Mouse (Mus musculus) gastrocnemius, adult 2 months (tissue): ENCODE measurements at regions not wholly inside any gene's neighbourhood (a gene's known extent, or its start where the extent isn't known, plus 50 kb on each side); places are given as distances from the start of the nearest gene placed in this dataset.

ENCODE experiments used
- DNase-seq: peaks from one replicate; pipeline ENCODE4 v3.0.0; 2022
- H3K27ac ChIP-seq: fragments of 200-600 bp; 2 replicates; pipeline ENCODE4 v1.8.1; 2022; ENCODE audit warnings: mild to moderate bottlenecking
- H3K4me3 ChIP-seq: fragments of 200-600 bp; 2 replicates; pipeline ENCODE4 v1.8.1; 2022; ENCODE audit warnings: mild to moderate bottlenecking, moderate library complexity
- CTCF ChIP-seq: fragments of 200-600 bp; IDR thresholded peaks from 2 replicates; pipeline ENCODE4 v1.8.1; 2022; ENCODE audit warnings: antibody characterized with exemption, mild to moderate bottlenecking, moderate library complexity
- intact Hi-C: fragments of 180-260 bp; cut with DNase I; formaldehyde crosslinking; loops from one replicate; pipeline ENCODE4 v1.15.1; 2025

DNA sequence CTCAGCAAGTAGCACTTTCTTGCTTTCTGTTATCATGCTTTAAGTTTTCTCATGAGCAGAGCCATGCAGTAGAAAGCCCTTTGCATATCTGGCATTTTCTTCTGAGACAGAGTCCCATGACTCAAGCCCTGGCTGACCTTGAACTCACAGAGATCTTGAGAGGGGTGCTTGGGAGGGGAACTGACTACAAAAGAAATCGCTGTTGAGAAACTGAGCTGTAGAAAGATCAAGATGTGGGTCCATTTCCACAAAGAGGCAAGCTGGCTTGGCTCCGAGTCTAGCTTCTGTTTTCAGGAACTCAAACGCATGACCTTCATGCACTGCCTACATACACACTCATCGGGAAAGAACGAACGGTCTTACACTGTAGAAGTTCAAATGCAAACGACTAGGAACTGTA is 278.0 kb upstream of the Jmjd1c start:
- Histone ChIP-seq H3K4me3 (no peak overlapping the region), H3K27ac (no peak overlapping the region)
- intact Hi-C loops: no loop called here
- TF ChIP-seq CTCF: no peak
- no peak for DNase-seq

DNA sequence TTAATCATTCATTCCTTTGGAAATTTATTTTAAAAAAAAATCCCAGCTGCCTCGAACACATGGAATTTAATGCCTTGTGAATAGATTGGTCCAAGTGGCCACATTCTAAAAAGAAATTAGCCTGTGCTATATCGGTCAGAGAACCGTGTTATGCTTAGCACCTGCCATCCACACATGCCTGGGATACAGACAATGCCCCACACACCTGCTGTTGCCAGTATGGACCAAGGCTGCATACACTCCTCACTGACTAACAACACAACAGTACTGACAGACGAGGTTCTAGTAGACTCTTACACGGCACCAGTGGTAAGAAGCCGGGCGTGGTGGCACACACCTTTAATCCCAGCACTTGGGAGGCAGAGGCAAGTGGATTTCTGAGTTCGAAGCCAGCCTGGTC is 276.4 kb upstream of the Jmjd1c start:
- intact Hi-C loops: no loop called here
- DNase-seq: no peak
- no peak overlapping the region for H3K27ac ChIP-seq
- no peak for TF ChIP-seq CTCF
- no peak overlapping the region for H3K4me3 ChIP-seq

DNA sequence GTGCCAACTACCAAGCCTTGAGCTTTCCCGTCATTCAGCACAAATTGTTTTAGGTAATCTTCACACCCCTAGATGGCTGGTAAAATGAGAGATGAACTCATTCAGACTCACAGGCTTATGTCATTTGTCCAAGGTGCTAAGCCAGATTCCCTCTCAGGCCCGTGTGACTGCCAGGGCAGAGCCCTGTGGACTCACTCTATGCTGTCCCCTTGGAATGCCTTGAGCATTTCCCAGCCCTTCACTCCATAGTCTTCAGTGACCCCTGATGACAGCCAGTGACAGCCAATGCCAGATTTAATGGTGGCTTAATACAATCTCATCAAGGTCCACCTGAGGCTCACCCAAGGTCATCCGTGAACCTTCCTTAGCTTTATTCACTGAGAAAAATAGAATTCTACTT is 270.2 kb upstream of the Jmjd1c start:
- intact Hi-C loops: no loop called here
- Histone ChIP-seq H3K27ac (no peak overlapping the region), H3K4me3 (no peak overlapping the region)
- no peak for DNase-seq
- TF ChIP-seq CTCF: no peak

DNA sequence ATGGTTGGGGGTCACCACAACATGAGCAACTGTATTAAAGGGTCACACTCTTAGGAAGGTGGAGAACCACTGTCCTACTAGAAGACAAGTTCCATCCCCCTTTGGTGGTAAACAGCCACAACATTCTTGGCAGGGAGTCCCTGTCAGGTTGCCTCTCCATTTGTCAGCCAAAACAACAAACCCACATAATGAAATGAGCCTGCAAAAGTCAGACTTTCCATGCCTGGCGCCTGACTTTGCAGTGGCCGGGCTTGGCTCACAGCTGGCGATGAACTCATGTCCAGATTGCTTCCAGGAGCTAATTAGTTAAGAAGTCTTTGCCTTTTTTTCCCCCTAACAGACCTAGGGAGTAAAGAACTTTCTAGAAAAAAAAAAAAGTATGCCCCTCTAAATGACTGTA is 269.6 kb upstream of the Jmjd1c start:
- DNase-seq: peak; percentile 51
- intact Hi-C loops: no loop called here
- Histone ChIP-seq H3K4me3 (no peak overlapping the region), H3K27ac (no peak overlapping the region)
- no peak for TF ChIP-seq CTCF

DNA sequence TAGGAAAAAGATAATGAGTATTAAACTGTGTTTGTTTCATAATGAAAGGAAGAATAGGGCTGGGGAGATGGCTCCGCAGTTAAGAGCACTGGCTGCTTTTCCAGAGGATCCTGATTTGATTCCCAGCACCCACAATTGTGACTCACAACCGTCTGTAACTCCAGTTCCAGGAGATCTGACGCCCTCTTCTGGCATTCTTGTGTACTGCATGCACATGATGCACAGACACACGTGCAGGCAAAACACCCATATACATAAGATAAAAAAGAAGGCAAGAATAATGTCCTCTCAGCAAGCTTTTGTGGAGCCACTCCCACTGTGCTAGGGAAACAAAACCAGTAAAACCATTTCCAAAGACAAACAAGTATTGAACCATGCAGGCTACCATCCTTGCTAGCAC is 261.0 kb upstream of the Jmjd1c start:
- intact Hi-C loops: no loop called here
- no peak for DNase-seq
- Histone ChIP-seq H3K4me3 (no peak overlapping the region), H3K27ac (no peak overlapping the region)
- TF ChIP-seq CTCF: no peak

DNA sequence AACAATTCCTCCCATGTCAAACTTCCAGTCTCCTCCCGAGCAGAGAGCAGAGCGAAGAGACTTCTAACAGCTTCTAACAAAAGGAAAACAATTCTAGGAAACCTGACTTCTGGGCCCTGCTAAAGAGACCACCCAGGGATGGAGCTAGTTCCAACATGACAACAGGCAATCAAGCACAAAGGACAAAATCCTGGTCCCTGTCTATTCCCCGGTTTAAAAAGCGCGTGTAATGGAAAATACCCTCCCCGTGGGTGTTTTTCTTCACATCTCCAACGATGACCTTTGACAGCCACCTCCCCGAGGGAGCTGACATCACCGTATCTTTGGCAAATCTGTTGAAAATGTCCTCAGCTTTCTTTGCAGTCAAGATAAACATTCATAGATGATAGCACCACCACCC is 256.9 kb upstream of the Jmjd1c start:
- intact Hi-C loops: no loop called here
- peak overlapping the region; percentile 63 for H3K27ac ChIP-seq
- peak; percentile 69 for DNase-seq
- no peak for TF ChIP-seq CTCF
- no peak overlapping the region for H3K4me3 ChIP-seq

DNA sequence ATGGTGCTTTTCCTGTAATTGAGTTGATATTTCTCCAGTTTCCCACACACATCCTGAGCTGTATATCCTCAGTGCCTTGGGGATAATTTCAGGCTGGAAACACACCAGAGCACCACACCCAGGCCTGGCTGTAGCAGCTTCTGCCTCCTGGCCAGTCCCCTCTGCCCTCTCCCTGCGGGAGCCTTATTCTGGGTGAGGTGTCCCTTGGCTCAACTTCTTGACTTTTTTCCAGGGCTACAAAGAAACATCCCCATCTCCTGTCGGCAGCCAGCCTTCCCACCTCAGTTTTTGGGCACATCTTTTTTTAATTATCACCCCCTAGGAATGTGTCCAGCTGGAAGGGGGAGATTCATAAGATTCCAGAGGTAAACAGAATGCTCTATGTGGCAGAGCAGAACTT is 252.7 kb upstream of the Jmjd1c start:
- intact Hi-C loops: no loop called here
- peak; percentile 74 for DNase-seq
- TF ChIP-seq CTCF: no peak
- no peak overlapping the region for H3K27ac ChIP-seq
- H3K4me3 ChIP-seq: no peak overlapping the region

DNA sequence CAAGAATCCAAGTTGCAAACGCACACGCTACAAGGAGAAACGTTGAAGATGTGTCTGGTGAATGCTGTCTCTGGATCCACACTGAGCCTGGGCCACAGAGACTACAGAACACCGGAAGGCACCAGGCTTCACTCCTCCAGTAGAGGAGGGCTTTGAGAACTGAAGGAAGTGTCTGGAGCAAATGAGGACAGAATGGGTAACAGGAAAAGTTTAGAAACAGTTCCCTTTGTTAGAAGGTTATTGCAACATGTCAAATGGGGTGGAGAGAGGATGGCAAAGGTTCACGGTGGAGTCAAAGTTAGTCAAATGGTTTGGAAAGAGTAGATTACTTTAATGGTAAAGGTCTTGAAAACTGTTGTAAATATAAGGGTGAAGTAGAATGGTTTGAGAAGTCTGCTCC is 247.1 kb upstream of the Jmjd1c start:
- no peak for TF ChIP-seq CTCF
- Histone ChIP-seq H3K27ac (no peak overlapping the region), H3K4me3 (no peak overlapping the region)
- intact Hi-C loops: no loop called here
- no peak for DNase-seq

DNA sequence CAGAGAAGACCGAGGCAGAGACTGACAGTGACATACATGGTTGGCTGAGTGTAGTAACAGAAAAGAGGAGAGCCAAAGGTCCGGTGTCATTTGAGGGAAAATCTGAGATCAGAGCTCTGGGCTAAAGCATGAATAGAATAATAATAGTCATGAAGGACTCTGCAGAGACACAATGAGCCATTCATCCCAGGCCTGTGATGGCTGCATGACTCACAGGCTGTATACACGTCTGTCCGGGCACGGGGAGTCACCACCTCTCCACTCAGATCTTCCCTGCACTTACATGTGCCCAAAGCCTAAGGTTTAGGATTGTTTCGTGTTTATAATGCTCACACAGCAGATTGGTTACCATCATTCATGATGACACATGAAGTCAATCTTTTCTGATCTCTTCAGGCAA is 246.2 kb upstream of the Jmjd1c start:
- Histone ChIP-seq H3K4me3 (no peak overlapping the region), H3K27ac (no peak overlapping the region)
- TF ChIP-seq CTCF: no peak
- intact Hi-C loops: loop anchor here (5.0 kb wide), 1 partner anchor 58 kb away; no protein-coding TSS in a partner anchor
- no peak for DNase-seq

DNA sequence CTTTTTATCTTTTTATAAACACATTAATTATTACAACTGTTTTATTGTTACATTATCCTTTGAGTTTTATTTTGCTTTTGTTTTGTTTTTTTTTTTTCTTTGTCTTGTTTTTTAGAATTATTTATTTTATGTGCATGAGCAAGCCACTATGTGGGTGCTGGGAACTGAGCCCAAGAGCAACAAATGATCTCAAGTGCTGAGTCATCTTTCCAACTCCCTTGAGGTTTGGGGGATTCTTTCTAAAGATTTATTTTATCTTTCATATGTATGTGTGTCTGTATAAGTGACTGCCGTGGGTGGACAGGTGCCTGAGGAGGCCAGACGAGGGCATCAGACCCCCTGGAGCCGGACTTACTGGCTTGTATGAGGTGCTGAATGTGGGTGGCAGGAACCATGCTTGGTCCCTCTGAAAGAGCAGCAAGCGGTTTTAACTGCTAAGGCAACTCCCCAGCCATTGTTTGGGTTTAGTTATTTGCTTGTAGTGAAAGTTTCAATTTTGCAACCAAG is 244.9 kb upstream of the Jmjd1c start:
- no peak for TF ChIP-seq CTCF
- DNase-seq: no peak
- no peak overlapping the region for H3K4me3 ChIP-seq
- intact Hi-C loops: loop anchor here (5.0 kb wide), 1 partner anchor 56 kb away; no protein-coding TSS in a partner anchor
- H3K27ac ChIP-seq: no peak overlapping the region

DNA sequence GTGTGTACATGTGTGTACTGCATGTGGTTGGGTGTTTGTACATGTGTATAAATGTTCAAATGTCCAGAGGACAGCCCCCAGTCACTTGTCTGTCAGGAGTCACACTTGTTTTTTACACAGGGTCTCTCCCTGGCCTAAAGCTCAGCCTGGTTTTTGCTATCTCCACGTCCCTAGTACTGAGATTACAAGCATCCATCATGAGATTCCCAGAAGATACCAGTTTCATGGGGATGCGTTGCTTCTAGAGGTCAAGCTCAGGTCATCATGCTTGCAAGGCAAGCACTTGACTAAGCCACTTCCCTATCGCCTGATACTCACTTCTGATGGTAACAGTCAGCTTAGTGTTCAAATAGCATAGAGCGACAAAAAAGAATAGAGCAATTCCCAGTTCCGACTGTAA is 244.1 kb upstream of the Jmjd1c start:
- intact Hi-C loops: loop anchor here (5.0 kb wide), 1 partner anchor 55 kb away; no protein-coding TSS in a partner anchor

DNA sequence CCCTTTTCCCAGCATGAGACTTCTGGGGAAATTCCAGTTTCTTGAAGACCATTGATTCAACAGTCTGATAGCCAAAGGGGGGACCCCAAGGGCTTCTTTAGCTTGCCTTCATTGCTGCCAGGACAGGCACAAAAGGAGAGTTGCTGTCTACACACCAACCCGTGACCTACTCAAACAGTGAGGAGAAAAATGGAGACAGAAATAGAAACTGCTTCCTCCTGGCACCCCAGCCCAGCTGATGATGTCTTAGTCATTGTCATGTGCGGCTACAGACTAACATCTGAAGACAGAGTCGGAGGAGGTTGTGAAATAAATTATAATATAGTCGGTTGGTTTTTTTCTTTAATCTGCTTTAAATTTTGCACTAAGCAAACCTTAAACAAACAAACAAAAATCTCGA is 243.2 kb upstream of the Jmjd1c start:
- TF ChIP-seq CTCF: no peak
- H3K27ac ChIP-seq: peak overlapping the region; percentile 46
- no peak for DNase-seq
- peak overlapping the region; percentile 57; the same call in 1 of the 2 replicates for H3K4me3 ChIP-seq
- intact Hi-C loops: loop anchor here (5.0 kb wide), 1 partner anchor 55 kb away; no protein-coding TSS in a partner anchor

More for the DNA sequence above, 244.1 kb upstream of the Jmjd1c start:
- DNase-seq: no peak
- Histone ChIP-seq H3K4me3 (no peak overlapping the region), H3K27ac (no peak overlapping the region; the same call in 1 of the 2 replicates)
- no peak for TF ChIP-seq CTCF

DNA sequence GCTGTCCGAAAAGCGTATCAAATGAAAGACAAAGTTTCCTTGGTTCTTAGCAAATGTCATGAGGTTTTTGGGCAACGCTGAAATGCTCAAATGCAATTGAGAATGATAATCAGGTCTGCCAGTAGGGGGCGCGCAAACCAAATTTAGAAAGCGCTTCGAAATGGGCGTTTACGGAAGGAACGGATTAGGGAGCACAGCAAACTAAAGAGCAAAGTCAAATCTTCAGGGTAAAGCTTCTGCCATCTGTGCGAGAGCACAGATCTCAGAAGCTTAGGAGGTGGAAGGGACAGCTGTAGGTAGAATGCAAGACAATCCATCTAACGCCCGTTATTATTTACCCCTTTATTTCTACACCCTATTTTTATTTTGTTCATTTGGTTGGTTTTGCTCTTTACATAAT is 242.7 kb upstream of the Jmjd1c start:
- peak; percentile 85 for TF ChIP-seq CTCF
- peak overlapping the region; percentile 54 for H3K27ac ChIP-seq
- intact Hi-C loops: loop anchor here (5.0 kb wide), 1 partner anchor 54 kb away; no protein-coding TSS in a partner anchor
- DNase-seq: peak; percentile 85
- H3K4me3 ChIP-seq: peak overlapping the region; percentile 57

DNA sequence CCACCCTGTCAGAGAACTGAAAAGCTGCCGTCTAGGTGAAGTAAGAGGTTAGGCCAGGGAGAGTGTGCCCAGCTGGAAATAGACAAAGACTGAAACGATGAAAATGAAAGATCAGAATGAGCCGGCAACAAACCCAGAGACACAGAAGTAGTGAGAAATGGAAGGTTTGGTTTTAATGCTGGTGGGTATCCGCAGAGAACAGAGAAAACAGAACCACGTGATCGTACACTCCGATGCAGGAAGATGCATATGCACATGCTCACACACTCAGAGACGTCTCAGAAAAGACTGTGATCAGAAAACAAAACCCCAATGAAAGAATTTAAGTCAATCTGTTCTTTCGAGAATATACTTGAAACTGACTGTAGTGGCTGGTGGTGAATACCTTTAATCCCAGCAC is 241.0 kb upstream of the Jmjd1c start:
- DNase-seq: no peak
- no peak overlapping the region for H3K4me3 ChIP-seq
- no peak for TF ChIP-seq CTCF
- intact Hi-C loops: loop anchor here (5.0 kb wide), 1 partner anchor 52 kb away; no protein-coding TSS in a partner anchor
- no peak overlapping the region for H3K27ac ChIP-seq
